Mouse (Mus musculus) kidney, embryonic 14.5 days (tissue): ENCODE measurements around the gene Clec4e. TPM values are rescaled to one million over a fixed set of nuclear protein-coding genes. Genes with fewer than 3 reads are reported as not detected.

Experiments used
- ATAC-seq: fragments of 200-750 bp; cut with Nextera tagmentation; 2 replicates; pipeline ENCODE4 v1.8.0; 2017; ENCODE audit warnings: moderate number of reproducible peaks, mild to moderate bottlenecking, moderate TSS enrichment, moderate library complexity; ENCODE audit not compliant: low FRiP score, low TSS enrichment
- H3K27ac ChIP-seq: fragments of 300-500 bp; sonication (generic); 2 replicates; pipeline ENCODE4 v1.5.1; 2014; ENCODE audit warnings: low read depth, mild to moderate bottlenecking, low read length, moderate library complexity, mixed read lengths
- H3K27me3 ChIP-seq: fragments of 300-500 bp; sonication (generic); 2 replicates; pipeline ENCODE4 v1.6.1; 2014; ENCODE audit warnings: mild to moderate bottlenecking, low read length; ENCODE audit not compliant: control insufficient read depth, insufficient read depth
- H3K36me3 ChIP-seq: fragments of 300-500 bp; sonication (generic); 2 replicates; pipeline ENCODE4 v1.6.1; 2014; ENCODE audit warnings: low read length, mixed read lengths; ENCODE audit not compliant: control insufficient read depth, insufficient read depth
- H3K4me1 ChIP-seq: fragments of 300-500 bp; sonication (generic); 2 replicates; pipeline ENCODE4 v1.6.1; 2014; ENCODE audit warnings: low read length, mixed read lengths; ENCODE audit not compliant: control insufficient read depth, insufficient read depth
- H3K4me2 ChIP-seq: fragments of 300-500 bp; sonication (generic); replicated peaks from 2 replicates; pipeline ENCODE4 v1.6.1; 2014; ENCODE audit warnings: low read depth, mild to moderate bottlenecking, low read length
- H3K4me3 ChIP-seq: fragments of 300-500 bp; sonication (generic); 2 replicates; pipeline ENCODE4 v1.5.1; 2014; ENCODE audit warnings: mild to moderate bottlenecking, low read length
- H3K9ac ChIP-seq: fragments of 300-500 bp; sonication (generic); 2 replicates; pipeline ENCODE4 v1.6.1; 2014; ENCODE audit warnings: low read depth, mild to moderate bottlenecking, low read length, moderate library complexity
- H3K9me3 ChIP-seq: fragments of 300-500 bp; sonication (generic); 2 replicates; pipeline ENCODE4 v1.6.1; 2016; ENCODE audit warnings: low read length; ENCODE audit not compliant: control insufficient read depth
- WGBS: fragments of 180-500 bp; shearing (Covaris S2); extraction: QIAGEN DNeasy Blood & Tissue Kit; methylation state at CpG from one replicate; pipeline ENCODE4 v1.1.7; 2014; 5-methylcytosine and 5-hydroxymethylcytosine counted together
- polyA plus RNA-seq: library from polyadenylated mRNA; unstranded; fragments of >200 nt; fragmentation: Nextera tagmentation; extraction: Ambion mirVana; gene quantifications from 2 replicates; pipeline ENCODE4 v1.2.1, GENCODE M21; 2014

The Clec4e gene
- polyA plus RNA-seq, 1 experiment from 2014 or later: not detected

- Histone ChIP-seq H3K9ac (no peak overlapping the region), H3K4me2 (no peak overlapping the region), H3K4me1 (no peaks in the 10 kb centered on the region), H3K27me3 (no peaks in the 10 kb centered on the region), H3K9me3 (no peaks in the 10 kb centered on the region), H3K27ac (no peak overlapping the region), H3K4me3 (no peak overlapping the region), H3K36me3 (no peaks in the 10 kb centered on the region)
- 89% methylated on average over 2 of the region's 2 CpGs for WGBS
- ATAC-seq: no peak
Measured at GRCm38 (mm10) chr6:123279443-123279842, 10.2 kb downstream of the Clec4e start.

GRCm38 (mm10) chr6:123266945-123267344 lies 22.7 kb downstream of the Clec4e start:
- WGBS: 82% methylated on average over 5 of the region's 5 CpGs
- H3K27me3 ChIP-seq: no peaks in the 10 kb centered on the region
- H3K9ac ChIP-seq: no peak overlapping the region
- no peak overlapping the region for H3K4me2 ChIP-seq
- no peaks in the 10 kb centered on the region for H3K9me3 ChIP-seq
- H3K36me3 ChIP-seq: no peaks in the 10 kb centered on the region
- no peak overlapping the region for H3K27ac ChIP-seq
- H3K4me3 ChIP-seq: no peak overlapping the region
- no peaks in the 10 kb centered on the region for H3K4me1 ChIP-seq
- no peak for ATAC-seq

GRCm38 (mm10) chr6:123265809-123266208 lies 23.9 kb downstream of the Clec4e start:
- no peaks in the 10 kb centered on the region for H3K4me1 ChIP-seq
- H3K9me3 ChIP-seq: no peaks in the 10 kb centered on the region
- no peak overlapping the region for H3K4me2 ChIP-seq
- 88% methylated on average over 4 of the region's 4 CpGs for WGBS
- no peak for ATAC-seq
- H3K4me3 ChIP-seq: no peak overlapping the region
- no peaks in the 10 kb centered on the region for H3K36me3 ChIP-seq
- H3K9ac ChIP-seq: no peak overlapping the region
- H3K27ac ChIP-seq: no peak overlapping the region
- H3K27me3 ChIP-seq: no peaks in the 10 kb centered on the region

GRCm38 (mm10) chr6:123264194-123264593 lies 25.5 kb downstream of the Clec4e start:
- WGBS: 95% methylated on average over 3 of the region's 3 CpGs
- Histone ChIP-seq H3K9me3 (no peaks in the 10 kb centered on the region), H3K4me2 (no peak overlapping the region), H3K27me3 (no peaks in the 10 kb centered on the region), H3K27ac (no peak overlapping the region), H3K9ac (no peak overlapping the region), H3K4me3 (no peak overlapping the region), H3K4me1 (no peaks in the 10 kb centered on the region), H3K36me3 (no peaks in the 10 kb centered on the region)
- ATAC-seq: no peak

- 73% methylated on average over 4 of the region's 4 CpGs for WGBS
- no peaks in the 10 kb centered on the region for H3K27me3 ChIP-seq
Measured at GRCm38 (mm10) chr6:123261555-123262161, 28.0 kb downstream of the Clec4e start, which contains the start of gene Clec4d. Gene Clec4d (plus strand): TSS chr6:123262111.

GRCm38 (mm10) chr6:123260868-123261267 lies 28.8 kb downstream of the Clec4e start:
- Histone ChIP-seq H3K9me3 (no peaks in the 10 kb centered on the region), H3K9ac (no peak overlapping the region), H3K4me1 (no peaks in the 10 kb centered on the region), H3K27ac (no peak overlapping the region), H3K4me2 (no peak overlapping the region), H3K4me3 (no peak overlapping the region), H3K27me3 (no peaks in the 10 kb centered on the region), H3K36me3 (no peaks in the 10 kb centered on the region)
- 92% methylated on average over 1 of the region's 1 CpGs for WGBS
- ATAC-seq: no peak

More at GRCm38 (mm10) chr6:123261555-123262161, 28.0 kb downstream of the Clec4e start, which contains the start of gene Clec4d:
- H3K4me1 ChIP-seq: no peaks in the 10 kb centered on the region
- ATAC-seq: no peak
- H3K27ac ChIP-seq: no peak within 1 kb of the TSS
- H3K36me3 ChIP-seq: no peaks in the 10 kb centered on the region
- no peak within 1 kb of the TSS for H3K4me3 ChIP-seq
- no peak within 1 kb of the TSS for H3K4me2 ChIP-seq
- no peak within 1 kb of the TSS for H3K9ac ChIP-seq
- no peaks in the 10 kb centered on the region for H3K9me3 ChIP-seq

- no peak overlapping the region for H3K9ac ChIP-seq
- H3K4me2 ChIP-seq: no peak overlapping the region
- no peaks in the 10 kb centered on the region for H3K27me3 ChIP-seq
- WGBS: 82% methylated on average over 4 of the region's 4 CpGs
- H3K9me3 ChIP-seq: no peaks in the 10 kb centered on the region
- H3K4me1 ChIP-seq: no peaks in the 10 kb centered on the region
- no peak overlapping the region for H3K27ac ChIP-seq
- ATAC-seq: no peak
- H3K4me3 ChIP-seq: no peak overlapping the region
- H3K36me3 ChIP-seq: no peaks in the 10 kb centered on the region
Measured at GRCm38 (mm10) chr6:123259889-123260603, 29.6 kb downstream of the Clec4e start.

- Histone ChIP-seq H3K27ac (no peak overlapping the region), H3K4me3 (no peak overlapping the region), H3K4me2 (no peak overlapping the region), H3K9me3 (no peaks in the 10 kb centered on the region), H3K27me3 (no peaks in the 10 kb centered on the region), H3K36me3 (no peaks in the 10 kb centered on the region), H3K4me1 (no peaks in the 10 kb centered on the region), H3K9ac (no peak overlapping the region)
- 70% methylated on average over 3 of the region's 3 CpGs for WGBS
- ATAC-seq: no peak
Measured at GRCm38 (mm10) chr6:123258946-123259345, 30.7 kb downstream of the Clec4e start.

- Histone ChIP-seq H3K4me1 (no peaks in the 10 kb centered on the region), H3K9me3 (no peaks in the 10 kb centered on the region), H3K27me3 (no peaks in the 10 kb centered on the region), H3K9ac (no peak overlapping the region), H3K4me2 (no peak overlapping the region), H3K36me3 (no peaks in the 10 kb centered on the region), H3K4me3 (no peak overlapping the region), H3K27ac (no peak overlapping the region)
- ATAC-seq: no peak
Measured at GRCm38 (mm10) chr6:123252735-123253134, 36.9 kb downstream of the Clec4e start.
